Mouse (Mus musculus) kidney, postnatal 14 days (tissue): Measurements from ENCODE around the gene Abhd8.
"Not testable (repeated sequence)": the region's sequence is repeated elsewhere in the genome, so short reads cannot be mapped to it uniquely, and the experiment has no call there.

Source experiments
- DNase-seq: peaks from one replicate; pipeline ENCODE4 v3.0.0; 2022; ENCODE audit warnings: mixed read lengths

Gene Abhd8

DNA sequence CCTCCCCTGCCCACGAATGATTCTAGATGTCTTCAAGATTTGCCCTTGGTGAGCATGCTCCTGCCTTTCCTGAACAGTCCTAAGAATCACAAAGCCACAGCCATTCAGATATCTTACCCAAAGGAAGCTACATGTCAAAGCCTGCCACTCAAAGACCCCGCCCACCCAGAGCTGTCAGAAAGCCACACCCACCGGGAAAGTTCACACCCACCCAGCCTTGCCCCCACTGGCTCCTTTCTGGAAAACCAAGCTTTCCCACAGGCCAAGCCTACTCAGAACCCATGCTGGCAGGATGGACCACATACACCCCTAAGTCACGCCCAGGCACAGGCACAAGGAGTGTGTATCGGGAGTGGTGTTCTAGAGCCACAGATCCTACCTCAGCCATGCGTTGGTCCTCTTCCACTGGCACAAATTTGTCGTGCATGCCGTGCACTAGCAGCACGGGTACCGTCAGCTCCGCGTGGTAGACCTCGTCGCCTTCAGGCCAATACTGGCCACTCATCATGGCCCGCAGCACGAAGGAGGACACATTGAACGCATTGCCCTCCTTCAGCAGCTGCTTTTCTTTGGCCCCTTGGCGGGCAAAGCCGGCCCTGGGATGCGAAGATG is 5.7 kb downstream of the Abhd8 start:
- DNase-seq = no peak

DNA sequence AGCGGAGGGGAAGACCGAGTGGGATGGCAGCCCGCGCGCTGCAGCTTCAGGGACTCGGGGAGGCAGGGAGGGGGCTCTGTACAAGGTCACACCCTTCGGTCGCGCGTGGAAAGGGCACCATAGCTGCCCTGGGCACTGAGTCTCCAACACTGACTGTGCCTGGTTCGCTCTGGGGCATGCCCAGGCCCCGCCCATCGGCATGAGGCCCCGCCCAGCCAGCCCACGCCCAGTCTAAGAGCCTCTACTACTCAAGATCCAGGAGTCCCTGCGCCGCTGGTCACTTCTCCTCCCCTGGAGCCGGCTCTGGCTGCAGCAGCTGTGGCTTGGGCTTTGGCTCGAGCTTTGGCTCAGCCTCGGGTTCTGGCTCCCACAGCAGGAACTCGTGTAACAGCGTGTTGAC is 6.5 kb downstream of the Abhd8 start:
- no peak for DNase-seq

- no peak for DNase-seq
These were observed 8.8 kb downstream of the Abhd8 start for GRCm38 (mm10) chr8:71454668-71455067.

GRCm38 (mm10) chr8:71452669-71453068 is 10.8 kb downstream of the Abhd8 start:
- no peak for DNase-seq

GRCm38 (mm10) chr8:71451777-71452176 is 11.7 kb downstream of the Abhd8 start:
- no peak for DNase-seq

DNA sequence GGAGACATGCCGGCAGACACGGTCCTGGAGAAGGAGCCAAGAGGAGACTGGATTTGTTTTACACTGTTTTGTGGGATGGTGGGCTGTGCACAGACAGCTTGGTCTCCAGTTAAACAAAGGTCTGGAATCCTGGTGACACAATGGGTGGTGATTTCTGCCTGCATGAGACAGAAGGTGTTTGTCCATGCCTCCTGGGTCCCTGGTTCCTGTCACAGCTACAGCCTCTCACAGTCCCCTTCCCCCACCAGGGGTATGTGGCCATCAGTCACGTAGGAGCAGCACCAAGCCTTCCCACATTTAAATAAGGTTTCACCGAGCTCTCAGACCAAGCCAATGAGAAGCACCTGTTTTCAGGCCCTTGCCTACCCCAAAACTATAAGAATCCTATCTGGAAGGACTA is 12.1 kb downstream of the Abhd8 start:
- no peak for DNase-seq

DNA sequence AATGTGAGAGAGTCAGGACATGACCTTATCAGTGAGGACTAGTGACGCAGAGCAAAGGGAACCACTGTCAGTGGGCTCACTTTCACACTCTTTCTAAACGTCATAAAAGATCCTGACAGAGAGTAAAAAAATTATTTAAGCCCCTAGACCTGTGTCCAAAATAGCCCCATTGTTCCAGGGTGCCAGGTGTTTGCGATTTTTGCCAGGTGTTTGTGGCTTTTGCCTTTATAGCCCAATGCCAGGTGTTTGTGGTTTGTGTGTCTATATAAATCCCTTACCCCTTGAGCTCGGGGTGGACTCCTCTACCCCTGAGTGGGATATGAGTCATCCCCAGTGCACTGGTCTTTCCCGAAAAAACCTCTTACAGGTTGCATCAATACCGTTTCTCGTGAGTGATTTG is 18.4 kb downstream of the Abhd8 start:
- no peak for DNase-seq

DNA sequence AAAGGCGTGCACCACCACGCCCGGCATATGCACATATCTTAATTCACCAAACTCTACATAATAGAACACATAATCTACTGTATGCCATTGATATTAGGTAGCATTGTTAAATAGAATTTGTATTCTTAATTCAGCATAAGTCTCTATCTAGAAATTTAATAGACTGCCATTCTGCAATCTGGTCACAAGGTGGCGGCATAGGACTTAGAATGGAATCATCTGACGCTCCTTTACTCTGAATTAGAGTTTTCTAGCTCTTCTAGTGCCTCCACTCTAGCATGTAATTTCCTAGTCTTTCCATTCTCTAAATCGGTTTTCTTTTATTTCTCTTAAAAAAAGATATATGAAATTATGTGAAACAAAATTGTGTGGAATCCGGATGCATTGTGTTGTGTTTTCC is 22.1 kb downstream of the Abhd8 start:
- peak; percentile 46 for DNase-seq

GRCm38 (mm10) chr8:71437041-71437440 is 26.4 kb downstream of the Abhd8 start:
- DNase-seq = no peak

DNA sequence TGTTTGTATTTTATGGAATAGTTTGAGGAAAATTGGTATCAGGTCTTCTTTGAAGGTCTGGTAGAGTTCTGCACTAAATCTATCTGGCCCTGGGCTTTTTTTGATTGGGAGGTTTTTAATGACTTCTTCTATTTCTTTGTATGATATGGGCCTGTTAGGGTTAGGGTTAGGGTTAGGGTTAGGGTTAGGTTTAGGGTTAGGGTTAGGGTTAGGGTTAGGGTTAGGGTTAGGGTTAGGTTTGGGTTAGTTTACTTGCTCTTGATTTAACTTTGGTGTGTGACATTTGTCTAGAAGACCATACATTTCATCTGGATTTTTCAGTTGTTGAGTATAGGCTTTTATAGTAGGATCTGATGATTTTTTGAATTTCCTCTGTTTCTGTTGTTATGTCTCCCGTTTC is 30.5 kb downstream of the Abhd8 start:
- not testable (repeated sequence) for DNase-seq

DNA sequence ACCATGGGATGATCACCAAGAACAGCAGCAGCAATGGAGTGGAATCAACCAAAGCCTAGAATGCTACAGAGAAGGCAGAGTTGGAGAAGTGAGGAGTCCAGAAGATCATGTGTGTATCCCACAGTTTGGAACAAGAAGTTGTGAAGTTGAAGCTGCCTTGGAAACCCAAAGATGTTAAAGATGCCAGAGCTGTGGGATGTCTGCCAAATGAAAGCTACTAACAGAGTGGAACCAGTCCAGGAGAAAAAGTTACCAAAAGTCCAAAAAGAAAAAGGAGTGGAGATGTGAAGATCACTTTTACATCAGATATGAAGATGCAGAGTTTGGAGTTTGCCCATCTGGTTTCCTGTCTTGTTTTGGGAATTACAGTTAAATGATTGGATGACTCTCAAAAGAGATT is 41.3 kb downstream of the Abhd8 start:
- no peak for DNase-seq

DNA sequence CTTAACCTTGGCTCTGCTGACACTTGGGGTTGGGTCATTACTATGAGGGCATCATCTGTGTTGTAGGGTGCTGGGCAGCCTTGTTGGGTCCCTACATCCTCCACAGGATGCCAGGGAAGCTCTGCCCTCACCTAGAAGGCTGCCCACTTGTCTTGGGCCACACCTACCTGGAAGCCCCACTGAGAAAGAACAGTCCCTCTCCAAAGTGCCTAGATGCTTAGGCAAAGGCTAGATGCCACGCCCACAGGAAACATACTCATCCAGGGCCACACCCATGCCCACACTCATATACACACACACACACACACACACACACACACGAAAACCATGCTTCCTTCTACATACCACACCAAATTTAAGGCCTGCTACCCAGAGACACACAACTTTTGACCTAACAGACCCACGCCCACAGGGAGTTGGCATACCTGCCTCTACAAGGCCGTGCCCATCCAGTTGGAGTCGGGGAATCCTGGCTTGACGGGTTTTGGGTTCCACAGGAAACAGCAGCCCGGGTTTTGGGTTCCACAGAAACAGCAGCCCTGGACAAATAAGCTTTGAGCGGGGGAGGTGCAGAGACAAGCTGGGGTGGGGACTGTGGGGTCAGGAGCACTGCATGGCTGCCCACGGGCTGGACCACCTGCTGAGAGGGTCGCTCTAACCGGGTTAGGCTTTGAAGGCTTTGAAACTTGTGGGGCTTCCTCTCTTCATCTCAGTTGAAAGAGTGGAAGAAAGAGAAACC is 51.8 kb downstream of the Abhd8 start:
- no peak for DNase-seq

DNA sequence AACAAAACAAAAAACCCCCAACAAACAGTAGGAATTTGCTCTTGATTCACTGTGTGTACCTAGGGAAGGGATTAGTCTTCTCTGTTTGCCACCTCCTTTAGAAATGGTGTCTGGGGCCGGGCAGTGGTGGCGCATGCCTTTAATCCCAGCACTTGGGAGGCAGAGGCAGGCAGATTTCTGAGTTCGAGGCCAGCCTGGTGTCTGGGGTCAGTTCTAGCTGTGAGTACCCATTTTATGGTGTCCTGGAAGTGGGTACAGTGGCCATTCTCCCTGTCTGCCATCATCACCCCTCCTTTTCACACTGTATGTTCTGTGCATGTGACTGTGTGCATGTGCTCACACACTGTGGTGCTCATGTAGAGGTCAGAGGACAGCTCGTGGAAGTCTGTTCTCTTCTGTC is 55.2 kb downstream of the Abhd8 start:
- no peak for DNase-seq

DNA sequence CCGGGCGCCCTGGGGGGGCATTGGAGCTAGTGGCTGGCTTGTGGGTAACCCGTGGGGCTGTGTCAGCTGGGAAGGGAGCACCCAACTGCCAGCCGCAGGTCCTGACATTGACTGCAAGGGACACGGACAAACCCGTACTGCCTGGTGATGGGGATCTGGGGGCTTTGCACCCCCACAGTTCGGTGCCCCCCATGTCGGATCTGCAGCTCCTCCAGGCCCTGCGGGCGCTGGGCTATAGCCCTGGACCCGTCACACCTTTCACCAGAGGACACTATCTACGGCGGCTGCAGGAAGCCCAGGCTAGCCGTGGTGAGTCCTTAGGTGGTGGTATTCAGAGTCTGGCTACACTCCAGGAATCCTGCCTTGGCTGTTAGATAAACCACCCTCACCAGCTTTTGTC is 56.0 kb downstream of the Abhd8 start:
- DNase-seq = no peak
